Mouse (Mus musculus): ENCODE data around the gene Zfhx2.

The Zfhx2 gene

DNA sequence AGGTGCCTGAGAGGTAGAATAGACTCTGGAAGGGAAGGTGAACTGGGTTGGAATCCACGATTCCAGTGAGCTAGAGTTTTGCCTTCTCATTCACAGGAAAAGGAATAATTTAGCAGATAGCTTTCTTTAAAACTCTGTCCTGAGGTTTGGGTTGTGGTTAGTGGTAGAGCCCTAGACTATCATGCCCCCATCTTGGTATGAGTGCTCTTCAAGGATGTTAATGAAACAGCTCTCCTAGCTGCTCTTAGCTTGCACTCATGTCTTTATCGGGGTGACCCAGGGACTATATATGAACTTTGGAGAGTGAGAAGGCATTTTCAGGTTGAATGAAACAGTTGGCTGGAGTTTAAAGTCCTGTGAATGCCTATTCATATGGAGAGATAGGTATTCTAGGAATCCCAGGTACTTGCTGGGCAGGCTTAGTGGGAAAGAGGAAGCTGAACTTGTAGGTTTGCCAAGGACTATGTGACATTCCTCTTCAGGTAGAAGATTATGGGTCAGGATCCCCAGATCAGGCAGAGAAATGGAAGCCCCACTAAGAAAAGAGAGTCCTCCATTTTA is 44.1 kb downstream of the Zfhx2 start:
- WGBS, result 87% methylated on average over 2 of the region's 2 CpGs

DNA sequence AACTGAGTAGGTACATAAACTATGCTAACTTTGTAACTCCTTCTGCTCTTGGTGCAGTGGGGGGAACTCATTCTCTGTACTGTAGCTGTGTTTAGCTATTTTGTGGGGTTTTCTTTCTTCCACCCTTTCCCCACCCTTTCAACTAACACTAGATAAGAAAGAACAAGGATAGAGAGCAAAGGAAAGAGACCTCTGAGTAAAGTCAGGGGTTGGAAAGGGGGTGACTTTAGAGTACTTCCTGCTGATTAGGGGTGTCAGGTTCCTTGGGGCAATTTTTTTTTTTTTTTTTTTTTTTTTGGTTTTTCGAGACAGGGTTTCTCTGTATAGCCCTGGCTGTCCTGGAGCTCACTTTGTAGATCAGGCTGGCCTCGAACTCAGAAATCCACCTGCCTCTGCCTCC is 48.4 kb downstream of the Zfhx2 start:
- WGBS, result 100% methylated on average over 1 of the region's 2 CpGs

DNA sequence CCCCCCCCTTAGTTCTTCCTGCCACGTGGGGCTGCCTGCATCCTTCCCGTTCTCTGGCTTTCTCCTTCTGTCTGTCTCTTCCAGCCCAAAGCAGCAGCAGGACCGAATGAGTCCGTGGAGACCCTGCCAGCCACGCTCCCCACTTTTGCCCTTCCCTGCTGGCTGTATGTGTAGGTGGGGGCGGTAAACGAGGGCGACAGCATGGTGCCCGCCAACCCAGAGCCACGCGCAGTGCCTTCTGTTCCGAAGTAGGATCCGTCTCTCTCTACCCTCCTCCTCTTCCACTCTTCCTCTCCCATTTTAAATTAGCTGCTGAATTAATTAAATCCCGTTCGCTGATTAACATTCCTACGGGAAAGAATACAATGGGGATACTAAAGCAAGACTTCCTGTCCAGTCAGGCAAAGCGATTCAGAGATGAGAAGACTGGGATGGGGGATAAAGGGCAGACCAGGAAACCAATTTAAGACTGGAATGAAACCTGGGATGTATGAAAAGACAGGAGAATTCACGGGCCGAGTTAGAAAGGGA is 59.4 kb downstream of the Zfhx2 start:
- 15% methylated on average over 19 of the region's 19 CpGs for WGBS

DNA sequence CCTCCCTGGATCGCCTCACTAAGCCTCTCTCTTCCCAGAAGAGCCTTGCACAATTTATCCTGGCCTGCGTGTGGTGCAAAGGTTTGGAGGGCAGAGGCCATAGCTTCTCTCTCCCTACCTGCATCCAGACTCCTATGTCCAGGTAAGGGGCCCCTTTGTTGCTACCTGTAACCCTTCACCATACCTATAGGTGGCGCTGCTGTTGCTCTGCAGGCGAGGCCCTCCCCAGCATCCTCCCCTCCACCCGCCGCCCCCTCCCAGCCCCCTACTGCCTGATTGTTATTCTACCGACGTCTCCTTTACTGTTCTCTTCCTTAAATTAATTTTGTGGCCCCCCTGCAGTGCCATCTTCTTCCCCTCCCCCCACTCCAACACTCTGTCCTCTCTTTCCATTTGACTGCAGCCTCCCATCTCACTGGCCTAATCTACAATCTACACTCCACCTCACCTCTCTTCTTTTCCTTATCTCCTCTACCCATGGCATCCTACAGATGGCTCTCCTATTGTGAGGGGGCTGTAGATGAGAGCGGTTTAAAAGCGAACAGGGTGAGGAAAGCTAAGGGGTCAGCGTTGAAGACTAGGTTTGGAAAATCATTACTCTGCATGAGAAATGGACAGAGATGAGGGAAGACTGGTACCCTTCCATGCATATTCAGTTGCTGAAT is 63.0 kb downstream of the Zfhx2 start:
- 18% methylated on average over 11 of the region's 11 CpGs for WGBS

DNA sequence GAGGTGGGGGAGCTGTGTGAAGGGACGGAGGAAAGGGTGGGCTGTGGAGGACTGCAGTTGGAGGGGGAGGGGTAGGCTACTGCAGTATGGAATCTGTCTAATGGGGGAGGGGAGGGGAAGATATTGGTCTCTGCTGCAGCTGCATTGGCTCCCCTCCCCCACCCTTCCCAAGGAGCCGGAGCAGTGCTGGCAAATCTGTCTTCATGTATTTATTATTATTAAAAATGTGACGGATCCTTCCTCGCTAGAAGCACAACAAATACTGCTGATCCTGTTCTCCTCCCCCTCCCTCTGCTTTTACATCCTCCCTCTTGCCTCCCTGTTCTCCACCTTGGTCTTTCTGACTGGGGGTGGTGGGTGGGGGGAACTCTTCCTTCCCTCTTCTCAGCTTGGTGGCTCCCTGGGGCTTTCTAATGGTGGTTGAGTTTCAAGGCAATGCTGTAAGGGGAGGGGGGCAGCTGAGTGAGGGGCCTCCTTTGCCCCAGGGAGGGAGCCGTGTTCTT is 63.7 kb downstream of the Zfhx2 start:
- 20% methylated on average over 4 of the region's 5 CpGs for WGBS

DNA sequence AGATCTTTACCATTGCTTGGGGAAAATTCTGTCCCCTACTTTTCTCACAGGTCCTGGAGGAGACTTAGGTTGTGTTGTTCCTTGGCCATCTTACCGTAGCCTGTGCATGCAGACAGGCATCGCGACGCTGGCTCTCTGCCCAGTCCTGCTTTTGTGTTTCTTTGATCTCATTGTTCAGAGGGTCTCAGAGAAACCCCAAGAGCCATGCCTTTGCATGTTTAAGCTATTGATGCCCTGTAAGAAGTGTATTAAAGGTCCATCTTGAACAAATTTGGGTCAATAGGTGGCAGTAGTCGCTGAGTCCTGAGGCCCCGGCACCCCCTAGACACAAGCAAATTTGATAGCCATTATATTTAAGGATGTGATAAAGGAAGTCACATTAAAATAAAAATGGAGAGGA is 64.5 kb downstream of the Zfhx2 start:
- WGBS, result 14% methylated on average over 6 of the region's 6 CpGs

DNA sequence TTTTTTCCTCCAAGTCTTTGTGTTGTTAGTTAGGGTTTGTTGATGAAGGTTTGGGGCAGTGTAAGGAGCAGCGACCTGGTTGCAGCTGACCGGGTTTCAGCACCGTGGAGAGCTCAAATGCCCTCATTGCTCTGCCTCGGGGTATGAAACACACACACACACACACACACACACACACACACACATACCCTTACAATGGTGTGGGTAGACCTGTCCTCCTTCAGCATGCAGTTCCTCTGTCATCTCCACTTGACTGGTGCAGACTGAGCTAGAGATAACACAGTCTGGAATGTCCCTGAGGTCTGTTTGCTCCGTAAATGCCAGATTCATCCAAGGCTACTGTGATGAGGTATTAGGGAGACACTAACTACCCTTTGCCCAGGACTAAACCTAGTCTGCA is 64.9 kb downstream of the Zfhx2 start:
- WGBS, result 59% methylated on average over 5 of the region's 5 CpGs

DNA sequence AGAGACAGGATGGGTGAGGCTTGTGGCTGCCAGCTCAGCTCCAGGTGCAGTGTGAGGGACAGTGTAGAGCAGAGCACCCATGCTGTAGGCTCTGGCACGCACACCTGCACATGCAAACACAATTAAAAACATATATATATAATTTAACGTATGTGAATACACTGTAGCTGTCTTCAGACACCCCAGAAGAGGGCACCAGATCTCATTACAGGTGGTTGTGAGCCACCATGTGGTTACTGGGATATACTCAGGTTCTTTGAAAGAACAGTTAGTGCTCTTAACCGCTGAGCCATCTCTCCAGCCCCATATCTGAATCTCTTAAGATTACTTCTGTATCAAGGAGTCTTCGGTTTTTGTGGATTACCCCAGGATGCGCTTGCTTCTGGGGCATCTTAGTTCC is 66.6 kb downstream of the Zfhx2 start:
- 81% methylated on average over 5 of the region's 5 CpGs for WGBS

DNA sequence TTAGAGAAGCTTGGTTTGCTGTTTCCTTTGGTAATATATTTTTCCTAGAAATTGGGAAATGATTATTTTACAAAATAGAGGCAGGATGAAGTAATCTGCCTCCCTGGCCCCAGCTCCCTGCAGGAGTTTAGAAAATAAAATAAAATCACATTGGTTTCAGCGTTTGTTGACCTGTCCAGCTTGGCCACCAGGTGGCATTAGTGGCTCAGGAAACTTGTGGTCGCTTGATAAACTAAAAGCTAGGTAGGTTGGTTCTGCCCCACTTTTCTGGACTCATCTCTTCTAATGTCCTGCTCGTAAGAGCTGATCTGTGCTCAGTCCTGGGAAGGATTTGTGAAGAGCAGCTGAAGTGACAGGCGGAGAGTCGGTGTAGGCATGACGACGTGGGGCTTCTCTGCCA is 67.9 kb downstream of the Zfhx2 start:
- WGBS, result 52% methylated on average over 7 of the region's 7 CpGs

DNA sequence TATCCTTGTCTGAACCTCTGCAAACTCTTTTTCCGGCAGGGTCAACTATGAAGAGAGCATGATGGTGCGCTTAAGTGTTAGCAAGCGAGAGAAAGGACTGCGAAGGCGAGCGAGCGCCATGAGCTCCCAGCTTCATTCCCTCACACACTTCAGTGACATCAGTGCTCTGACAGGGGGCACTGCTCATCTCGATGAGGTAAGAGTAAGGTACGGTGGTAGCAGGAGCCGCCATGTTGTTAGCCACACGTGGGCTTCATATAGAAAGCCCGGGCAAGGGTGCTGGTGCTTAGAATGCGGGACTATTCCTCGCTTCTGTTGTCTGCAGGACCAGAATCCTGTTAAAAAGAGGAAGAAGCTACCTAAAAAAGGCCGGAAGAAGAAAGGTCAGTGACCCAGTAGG is 69.1 kb downstream of the Zfhx2 start:
- 88% methylated on average over 15 of the region's 15 CpGs for WGBS

DNA sequence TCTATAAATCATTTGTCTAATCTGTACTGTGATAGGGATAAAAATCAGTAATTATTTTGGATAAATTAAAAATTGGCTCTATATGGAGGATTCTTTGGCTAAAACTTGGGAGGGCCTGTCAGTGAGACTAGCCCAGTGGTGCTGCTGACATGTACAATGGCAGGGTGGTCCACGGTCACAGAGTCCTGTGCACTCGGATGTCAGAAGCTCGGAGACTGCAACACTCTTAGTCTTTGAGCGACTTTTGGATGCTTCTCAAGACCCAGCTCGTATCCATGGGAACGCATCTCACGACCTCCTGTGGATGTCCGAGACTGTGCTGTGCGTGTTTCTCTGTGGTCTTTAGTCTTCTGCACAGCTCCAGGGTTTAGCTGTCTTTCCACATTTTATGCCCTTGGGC is 71.7 kb downstream of the Zfhx2 start:
- 72% methylated on average over 9 of the region's 9 CpGs for WGBS

DNA sequence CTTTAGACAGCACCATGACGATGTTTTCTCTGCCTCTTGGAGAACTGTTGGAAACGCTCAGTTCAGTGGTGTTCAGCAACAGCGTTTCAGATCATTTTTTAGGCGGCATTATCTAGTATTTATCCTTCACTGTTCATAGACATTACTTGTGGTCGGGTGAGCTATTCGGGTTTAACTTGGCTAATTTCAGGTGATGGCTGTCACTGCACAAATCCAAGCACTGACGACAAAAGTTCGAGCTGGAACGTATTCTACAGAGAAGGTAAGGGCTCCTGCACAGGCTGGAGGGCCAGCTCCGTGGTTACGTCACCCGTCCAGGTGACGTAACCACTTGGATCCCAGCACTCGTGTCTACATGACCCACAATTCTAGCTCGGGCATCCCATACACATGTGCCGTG is 75.2 kb downstream of the Zfhx2 start:
- WGBS, result 87% methylated on average over 16 of the region's 16 CpGs

DNA sequence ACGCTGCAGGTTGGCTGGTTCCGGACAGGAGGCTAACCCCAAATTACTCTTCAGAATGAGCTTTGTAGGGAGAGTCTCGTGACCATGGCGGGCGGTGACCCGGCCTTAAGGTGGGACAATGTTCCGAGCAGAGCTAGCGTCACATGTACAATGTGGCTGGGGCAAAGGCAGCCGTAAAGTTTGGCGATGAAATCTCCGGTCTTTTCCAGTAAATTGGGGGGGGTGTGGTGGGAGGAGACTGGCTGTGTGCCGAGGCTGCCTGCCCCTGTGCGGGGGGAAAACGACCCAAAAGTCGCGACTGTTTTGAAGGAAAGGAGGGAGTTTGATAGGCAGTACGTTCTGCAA is 76.4 kb downstream of the Zfhx2 start:
- under 1% methylated on average over 17 of the region's 17 CpGs for WGBS

DNA sequence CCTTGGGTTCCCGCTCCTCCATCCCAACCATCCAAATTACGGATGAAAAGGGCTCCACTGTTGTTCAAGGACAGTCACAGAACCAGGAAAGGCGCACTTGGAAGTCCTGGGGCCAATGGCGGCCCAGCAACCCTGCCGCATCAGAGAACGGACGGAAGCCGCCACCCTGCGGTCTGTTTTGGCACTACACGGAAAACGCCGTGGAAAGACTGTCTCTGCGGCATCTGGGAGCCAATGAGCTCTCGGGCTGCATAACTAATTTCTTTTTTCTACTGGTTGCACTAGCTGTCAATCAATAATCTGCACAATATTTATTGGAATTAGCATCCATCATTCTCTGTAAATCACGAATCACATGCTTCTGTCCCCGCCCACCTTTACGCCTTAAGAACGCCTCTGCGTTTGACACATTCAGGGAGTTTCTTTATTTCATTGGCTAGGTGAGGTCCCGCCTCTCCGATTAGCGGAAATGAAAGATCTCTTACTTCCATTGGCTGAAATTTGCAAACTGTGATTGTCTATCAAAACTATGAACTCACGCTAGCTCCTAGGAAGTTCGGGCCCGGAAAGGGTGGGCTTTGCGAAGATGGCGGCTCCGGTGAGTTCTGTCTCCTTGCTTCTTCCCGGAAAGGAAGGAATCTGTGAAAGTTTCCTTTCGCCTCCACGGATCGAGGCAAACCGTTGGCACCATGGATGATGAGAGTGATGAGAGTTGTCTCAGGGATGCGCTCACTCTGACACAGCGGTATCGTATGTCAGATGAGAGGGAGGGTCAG is 76.9 kb downstream of the Zfhx2 start, which contains the start of gene Ngdn:
Ngdn (plus strand) TSS at position 464 of the 776 bp plus-strand sequence.
- WGBS, result under 1% methylated on average over 36 of the region's 36 CpGs

DNA sequence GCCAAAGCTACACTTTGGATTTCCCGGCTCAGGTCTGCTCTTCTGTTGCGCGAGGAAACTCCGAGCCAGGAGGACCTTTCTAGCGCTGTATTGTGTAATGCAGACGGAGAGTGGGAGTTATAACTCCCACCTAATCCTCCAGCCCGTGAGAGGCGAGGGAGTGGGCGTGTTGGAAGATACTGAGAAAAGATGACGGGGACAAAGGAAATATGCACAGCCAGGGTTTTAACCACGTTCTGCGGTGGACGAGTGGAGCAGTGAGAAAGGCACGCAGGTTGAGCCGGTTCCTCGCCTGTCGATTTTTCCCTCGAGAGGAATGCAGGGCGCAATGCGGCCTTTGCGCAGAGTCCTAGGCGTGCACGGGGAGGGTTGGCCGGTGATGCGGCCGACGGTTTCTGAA is 77.5 kb downstream of the Zfhx2 start:
- WGBS, result under 1% methylated on average over 27 of the region's 27 CpGs

DNA sequence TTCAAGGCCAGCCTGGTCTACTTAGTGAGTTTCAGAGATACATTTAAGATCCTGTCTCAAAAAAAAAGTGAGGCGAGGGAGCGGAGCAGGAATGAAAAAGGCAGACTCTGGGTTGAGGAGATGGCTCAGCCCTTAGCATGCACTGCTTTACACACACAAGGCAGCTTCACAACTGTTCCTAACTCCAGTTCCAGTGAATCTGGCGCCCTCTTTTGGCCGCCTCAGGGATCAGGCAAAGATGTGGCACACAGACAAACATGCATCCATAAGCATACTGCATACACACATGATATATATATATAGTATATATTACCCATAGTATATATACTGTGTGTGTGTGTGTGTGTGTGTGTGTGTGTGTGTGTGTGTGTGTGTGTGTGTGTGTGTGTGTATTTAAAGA is 81.0 kb downstream of the Zfhx2 start:
- WGBS, result 62% methylated on average over 4 of the region's 4 CpGs
